ENCODE assay signal across 13 mouse cellular contexts in genomic region chr4:136705091-136705490, GRCm38 (mm10).
"Had no signal": no experiment of that assay in that cellular context is flagged by ENCODE, and none has a peak within 500 bp of the region (broad histone marks: within the 10 kb centered on the region; RNA-seq: fewer than 3 reads in every experiment).

No protein-coding gene starts in this region.

- H3K4me2 ChIP-seq: limb, embryonic 15.5 days; liver, embryonic 13.5 days; lung, embryonic 15.5 days; stomach, embryonic 15.5 days had no signal

- H3K4me1 ChIP-seq: liver, embryonic 13.5 days; lung, embryonic 15.5 days had no signal

- H3K9me3 ChIP-seq: limb, embryonic 15.5 days; liver, embryonic 13.5 days; lung, embryonic 15.5 days; megakaryocyte, embryonic 14.5 days; stomach, embryonic 15.5 days had no signal

- H3K27me3 ChIP-seq: limb, embryonic 15.5 days; liver, embryonic 13.5 days; lung, embryonic 15.5 days; stomach, embryonic 15.5 days had no signal

- ATAC-seq: hindbrain, postnatal 0 days; liver, postnatal 0 days had no signal

- H3K9ac ChIP-seq: limb, embryonic 15.5 days; liver, embryonic 13.5 days; liver, postnatal 0 days; lung, embryonic 15.5 days; stomach, embryonic 15.5 days had no signal

- DNase-seq: liver, embryonic 13.5 days; liver, postnatal 0 days; lung, postnatal 14 days; right cerebral cortex, postnatal 14 days; thymus, adult 2 months; thymus, postnatal 25 days had no signal

- H3K4me3 ChIP-seq: left cerebral cortex, adult 2 months; limb, embryonic 15.5 days; liver, embryonic 13.5 days; lung, embryonic 15.5 days; megakaryocyte, embryonic 14.5 days; stomach, embryonic 15.5 days had no signal

- H3K36me3 ChIP-seq: limb, embryonic 15.5 days; liver, embryonic 13.5 days; lung, embryonic 15.5 days; stomach, embryonic 15.5 days had no signal

- H3K27ac ChIP-seq: hindbrain, postnatal 0 days; left cerebral cortex, adult 2 months; limb, embryonic 15.5 days; liver, embryonic 13.5 days; lung, embryonic 15.5 days; macrophage; stomach, embryonic 15.5 days had no signal
